Mouse (Mus musculus) left cerebral cortex, postnatal 10 days (tissue): ENCODE measurements around the gene Ramp2. TPM values are rescaled to one million over a fixed set of nuclear protein-coding genes. Genes with fewer than 3 reads are reported as not detected.

ENCODE experiments used
- DNase-seq, 2 experiments: peaks; one replicate each; pipeline ENCODE4 v3.0.0; 2021 to 2022; ENCODE audit warnings: low spot score in 2 of 2, mixed read lengths in 1 of 2; ENCODE audit errors: extremely low spot score in 1 of 2
- intact Hi-C: fragments of 180-260 bp; cut with DNase I; formaldehyde crosslinking; loops from one replicate; pipeline ENCODE4 v1.15.1; 2025
- total RNA-seq, 2 experiments: library from RNA; stranded (reverse); gene quantifications; 2 replicates each; pipeline ENCODE4 v1.2.3; 2021

Gene Ramp2
- total RNA-seq = 10 to 100 TPM; 57.4 to 59.1 TPM

- peak in 1 of 2 experiments; percentile 88 for DNase-seq
- intact Hi-C loops = loop anchor here (5.0 kb wide), 1 partner anchor 34 kb away; no protein-coding TSS in a partner anchor
Observed at GRCm38 (mm10) chr11:101245855-101246701, at the start of gene Ramp2. TSS of gene Ramp2 (plus strand) at chr11:101246028.

GRCm38 (mm10) chr11:101196175-101196574 lies 49.7 kb upstream of the Ramp2 start:
- no peak for DNase-seq
- intact Hi-C loops = no loop called here

GRCm38 (mm10) chr11:101199555-101199954 lies 46.3 kb upstream of the Ramp2 start:
- no peak for DNase-seq
- intact Hi-C loops = no loop called here

- intact Hi-C loops = no loop called here
- DNase-seq = peak in 1 of 2 experiments; percentile 45
Observed at GRCm38 (mm10) chr11:101200986-101201385, 44.8 kb upstream of the Ramp2 start.

GRCm38 (mm10) chr11:101211970-101212369 lies 33.9 kb upstream of the Ramp2 start:
- intact Hi-C loops = loop anchor here (5.0 to 10.0 kb wide), 3 partner anchors 35 to 183 kb away; partner anchors contain the start of genes Becn1 and Ramp2
- DNase-seq = peak in 1 of 2 experiments; percentile 63

- no peak for DNase-seq
- intact Hi-C loops = loop anchor here (10.0 kb wide), 1 partner anchor 178 kb away; no protein-coding TSS in a partner anchor
Observed at GRCm38 (mm10) chr11:101216936-101217335, 28.9 kb upstream of the Ramp2 start.

- DNase-seq = no peak
- intact Hi-C loops = loop anchor here (10.0 kb wide), 1 partner anchor 176 kb away; no protein-coding TSS in a partner anchor
Observed at GRCm38 (mm10) chr11:101218436-101219055, 27.3 kb upstream of the Ramp2 start.

GRCm38 (mm10) chr11:101220853-101221252 lies 25.0 kb upstream of the Ramp2 start:
- intact Hi-C loops = no loop called here
- DNase-seq = no peak

GRCm38 (mm10) chr11:101221306-101221986 lies 24.4 kb upstream of the Ramp2 start:
- intact Hi-C loops = no loop called here
- DNase-seq = no peak

GRCm38 (mm10) chr11:101224337-101224736 lies 21.5 kb upstream of the Ramp2 start:
- DNase-seq = no peak
- intact Hi-C loops = no loop called here

GRCm38 (mm10) chr11:101225331-101226064 lies 20.3 kb upstream of the Ramp2 start:
- DNase-seq = no peak
- intact Hi-C loops = no loop called here

GRCm38 (mm10) chr11:101226065-101226701 lies 19.6 kb upstream of the Ramp2 start, which contains the start of gene Ezh1:
TSS of gene Ezh1 (minus strand) at chr11:101226463.
- intact Hi-C loops = no loop called here

GRCm38 (mm10) chr11:101229361-101229900 lies 16.4 kb upstream of the Ramp2 start:
- intact Hi-C loops = no loop called here

More at GRCm38 (mm10) chr11:101226065-101226701, 19.6 kb upstream of the Ramp2 start, which contains the start of gene Ezh1:
- DNase-seq = peak; percentile 82 to 90

GRCm38 (mm10) chr11:101230061-101230511 lies 15.7 kb upstream of the Ramp2 start:
- peak in 1 of 2 experiments; percentile 56 for DNase-seq
- intact Hi-C loops = no loop called here

More at GRCm38 (mm10) chr11:101229361-101229900, 16.4 kb upstream of the Ramp2 start:
- DNase-seq = peak in 1 of 2 experiments; percentile 82

GRCm38 (mm10) chr11:101230526-101230925 lies 15.3 kb upstream of the Ramp2 start:
- no peak for DNase-seq
- intact Hi-C loops = no loop called here

GRCm38 (mm10) chr11:101230991-101231871 lies 14.6 kb upstream of the Ramp2 start:
- peak in 1 of 2 experiments; percentile 87 for DNase-seq
- intact Hi-C loops = no loop called here
